Mouse (Mus musculus) layer of hippocampus, adult 9-10 months (tissue): ENCODE results near the gene Barx1.

Experiments
- DNase-seq: peaks from one replicate; pipeline ENCODE4 v3.0.0; 2022; ENCODE audit warnings: low spot score

Gene Barx1

GRCm38 (mm10) chr13:48660221-48660734, 2.5 kb upstream of the Barx1 start:
- DNase-seq = no peak

- DNase-seq = no peak
These were observed 2.1 kb upstream of the Barx1 start for GRCm38 (mm10) chr13:48660741-48661140.

GRCm38 (mm10) chr13:48661561-48661960, 1.2 kb upstream of the Barx1 start:
- no peak for DNase-seq

- no peak for DNase-seq
These were observed 601 bp downstream of the Barx1 start for GRCm38 (mm10) chr13:48663211-48663987.

GRCm38 (mm10) chr13:48663988-48664339, 1.2 kb downstream of the Barx1 start:
- DNase-seq = no peak

GRCm38 (mm10) chr13:48664916-48665655, 2.3 kb downstream of the Barx1 start:
- DNase-seq = no peak

- DNase-seq = no peak
These were observed 3.1 kb downstream of the Barx1 start for GRCm38 (mm10) chr13:48665656-48666597.

GRCm38 (mm10) chr13:48667461-48667860, 4.7 kb downstream of the Barx1 start:
- no peak for DNase-seq

- no peak for DNase-seq
These were observed 5.5 kb downstream of the Barx1 start for GRCm38 (mm10) chr13:48668091-48668975.

- DNase-seq = no peak
These were observed 6.3 kb downstream of the Barx1 start for GRCm38 (mm10) chr13:48668976-48669534.

- no peak for DNase-seq
These were observed 9.6 kb downstream of the Barx1 start for GRCm38 (mm10) chr13:48672312-48672840.

GRCm38 (mm10) chr13:48674609-48675008, 11.8 kb downstream of the Barx1 start:
- DNase-seq = no peak

GRCm38 (mm10) chr13:48679351-48679750, 16.6 kb downstream of the Barx1 start:
- DNase-seq = no peak

- no peak for DNase-seq
These were observed 23.9 kb downstream of the Barx1 start for GRCm38 (mm10) chr13:48686666-48687065.

GRCm38 (mm10) chr13:48691991-48692390, 29.2 kb downstream of the Barx1 start:
- DNase-seq = no peak

- no peak for DNase-seq
These were observed 31.6 kb downstream of the Barx1 start for GRCm38 (mm10) chr13:48694090-48695064.

- DNase-seq = no peak
These were observed 43.7 kb downstream of the Barx1 start for GRCm38 (mm10) chr13:48706385-48706951.

- no peak for DNase-seq
These were observed 49.9 kb downstream of the Barx1 start for GRCm38 (mm10) chr13:48712675-48713074.

GRCm38 (mm10) chr13:48716075-48716474, 53.3 kb downstream of the Barx1 start:
- no peak for DNase-seq
